Mouse (Mus musculus) embryonic facial prominence, embryonic 13.5 days (tissue): ENCODE measurements at regions not wholly inside any gene's neighbourhood (a gene's known extent, or its start where the extent isn't known, plus 50 kb on each side); places are given as distances from the start of the nearest gene placed in this dataset.

Experiments
- ATAC-seq: fragments of 200-750 bp; cut with Nextera tagmentation; 2 replicates; pipeline ENCODE4 v1.8.0; 2017; ENCODE audit warnings: low read depth; ENCODE audit not compliant: insufficient number of reproducible peaks, insufficient read depth, low FRiP score, low TSS enrichment
- H3K27ac ChIP-seq: fragments of 300-500 bp; sonication (generic); 2 replicates; pipeline ENCODE4 v1.5.1; 2015; ENCODE audit warnings: moderate library complexity, mild to moderate bottlenecking, inconsistent platforms
- H3K27me3 ChIP-seq: fragments of 300-500 bp; sonication (generic); 2 replicates; pipeline ENCODE4 v1.6.1; 2015; ENCODE audit warnings: mild to moderate bottlenecking, inconsistent platforms
- H3K36me3 ChIP-seq: fragments of 300-500 bp; sonication (generic); 2 replicates; pipeline ENCODE4 v1.6.1; 2015; ENCODE audit warnings: mild to moderate bottlenecking, inconsistent platforms
- H3K4me1 ChIP-seq: fragments of 300-500 bp; sonication (generic); 2 replicates; pipeline ENCODE4 v1.6.1; 2015; ENCODE audit warnings: inconsistent platforms
- H3K4me2 ChIP-seq: fragments of 300-500 bp; sonication (generic); 2 replicates; pipeline ENCODE4 v1.6.1; 2015; ENCODE audit warnings: moderate library complexity, mild to moderate bottlenecking, inconsistent platforms
- H3K4me3 ChIP-seq: fragments of 300-500 bp; sonication (generic); 2 replicates; pipeline ENCODE4 v1.5.1; 2015; ENCODE audit warnings: mild to moderate bottlenecking, inconsistent platforms
- H3K9ac ChIP-seq: fragments of 300-500 bp; sonication (generic); 2 replicates; pipeline ENCODE4 v1.6.1; 2015; ENCODE audit warnings: mild to moderate bottlenecking, inconsistent platforms
- H3K9me3 ChIP-seq: fragments of 300-500 bp; sonication (generic); 2 replicates; pipeline ENCODE4 v1.6.1; 2016; ENCODE audit warnings: inconsistent platforms
- WGBS: fragments of 180-500 bp; shearing (Covaris S2); methylation state at CpG from one replicate; pipeline ENCODE4 v1.1.7; 2015; ENCODE audit warnings: mixed read lengths; 5-methylcytosine and 5-hydroxymethylcytosine counted together

GRCm38 (mm10) chr11:52591596-52592180, 172.7 kb upstream of the Fstl4 start:
- no peak overlapping the region for H3K4me3 ChIP-seq
- no peaks in the 10 kb centered on the region for H3K4me1 ChIP-seq
- WGBS = 77% methylated on average over 9 of the region's 9 CpGs
- 0 out of 2 replicates have a peak, but pooled peaks cover 13% of the 10 kb centered on the region for H3K9me3 ChIP-seq
- H3K9ac ChIP-seq = no peak overlapping the region
- no peak overlapping the region for H3K4me2 ChIP-seq
- no peaks in the 10 kb centered on the region for H3K36me3 ChIP-seq
- no peak overlapping the region for H3K27ac ChIP-seq
- no peaks in the 10 kb centered on the region for H3K27me3 ChIP-seq
- no peak for ATAC-seq

DNA sequence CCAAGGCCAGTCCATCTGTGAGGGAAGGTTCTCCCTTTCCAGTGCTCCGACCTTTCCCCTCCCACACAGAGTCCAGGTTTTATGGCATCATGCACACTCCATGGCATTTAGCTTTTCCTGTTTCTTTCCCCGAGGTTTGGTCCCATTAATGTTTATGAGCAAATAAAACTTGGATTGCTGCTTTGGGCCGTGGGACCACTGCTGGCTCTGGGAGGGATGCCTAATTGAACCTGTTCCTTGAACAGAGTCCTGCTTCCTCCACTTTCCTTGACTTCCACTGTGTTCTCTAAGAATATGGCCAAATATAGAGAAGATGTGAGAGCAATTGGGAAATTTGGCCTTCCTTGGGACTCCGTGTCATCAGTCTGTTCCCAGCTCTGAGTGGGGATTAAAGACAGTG, 170.3 kb upstream of the Fstl4 start:
- Histone ChIP-seq H3K27me3 (no peaks in the 10 kb centered on the region), H3K4me1 (no peaks in the 10 kb centered on the region), H3K27ac (no peak overlapping the region), H3K36me3 (no peaks in the 10 kb centered on the region), H3K4me2 (no peak overlapping the region), H3K4me3 (no peak overlapping the region), H3K9ac (no peak overlapping the region), H3K9me3 (peaks cover 21% of the 10 kb centered on the region; the same call in 1 of the 2 replicates)
- no peak for ATAC-seq
- 83% methylated on average over 4 of the region's 4 CpGs for WGBS

- Histone ChIP-seq H3K4me2 (no peak overlapping the region), H3K27ac (no peak overlapping the region), H3K9ac (no peak overlapping the region), H3K36me3 (no peaks in the 10 kb centered on the region), H3K4me3 (no peak overlapping the region), H3K4me1 (peaks cover 9% of the 10 kb centered on the region; the same call in 1 of the 2 replicates), H3K9me3 (peaks cover 8% of the 10 kb centered on the region; the same call in 1 of the 2 replicates), H3K27me3 (no peaks in the 10 kb centered on the region)
- WGBS = 79% methylated on average over 6 of the region's 6 CpGs
- ATAC-seq = no peak
Measured at GRCm38 (mm10) chr11:52601196-52601595, 163.2 kb upstream of the Fstl4 start.

GRCm38 (mm10) chr11:52602061-52602561, 162.3 kb upstream of the Fstl4 start:
- ATAC-seq = no peak
- Histone ChIP-seq H3K27ac (no peak overlapping the region), H3K4me1 (peaks cover 9% of the 10 kb centered on the region; the same call in 1 of the 2 replicates), H3K27me3 (no peaks in the 10 kb centered on the region), H3K4me2 (no peak overlapping the region), H3K9ac (no peak overlapping the region), H3K9me3 (peaks cover 8% of the 10 kb centered on the region; the same call in 1 of the 2 replicates), H3K4me3 (no peak overlapping the region), H3K36me3 (no peaks in the 10 kb centered on the region)
- 82% methylated on average over 15 of the region's 15 CpGs for WGBS

DNA sequence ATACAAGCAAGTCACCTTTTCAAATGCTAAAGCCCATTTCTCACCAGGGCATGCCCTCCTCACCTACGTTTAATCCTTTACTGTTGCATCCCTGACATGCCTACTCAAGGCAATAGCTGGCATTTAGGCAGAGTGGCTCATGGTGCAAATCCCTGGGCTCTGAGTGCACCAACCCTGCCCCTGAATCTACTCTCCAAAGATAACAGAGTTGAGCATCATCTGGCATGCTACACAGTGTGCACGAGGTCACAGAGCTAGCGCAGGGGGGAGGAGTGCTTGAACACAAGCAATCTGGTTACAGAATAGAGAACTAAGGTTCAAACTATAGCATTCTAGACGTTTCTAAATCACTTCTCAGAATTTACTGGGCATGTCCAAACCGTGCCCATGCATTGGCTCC, 161.6 kb upstream of the Fstl4 start:
- H3K4me2 ChIP-seq = no peak overlapping the region
- H3K4me3 ChIP-seq = no peak overlapping the region
- H3K9ac ChIP-seq = no peak overlapping the region
- no peak for ATAC-seq
- no peak overlapping the region for H3K27ac ChIP-seq
- H3K27me3 ChIP-seq = no peaks in the 10 kb centered on the region
- H3K9me3 ChIP-seq = peaks cover 6% of the 10 kb centered on the region; the same call in 1 of the 2 replicates
- H3K36me3 ChIP-seq = no peaks in the 10 kb centered on the region
- whole genome bisulfite sequencing = 66% methylated on average over 5 of the region's 5 CpGs
- peaks cover 9% of the 10 kb centered on the region; the same call in 1 of the 2 replicates for H3K4me1 ChIP-seq

- Histone ChIP-seq H3K36me3 (no peaks in the 10 kb centered on the region), H3K27ac (no peak overlapping the region), H3K4me1 (no peaks in the 10 kb centered on the region), H3K27me3 (no peaks in the 10 kb centered on the region), H3K4me3 (no peak overlapping the region), H3K9ac (no peak overlapping the region), H3K9me3 (peaks cover 3% of the 10 kb centered on the region; the same call in 1 of the 2 replicates), H3K4me2 (no peak overlapping the region)
- no peak for ATAC-seq
- WGBS = 92% methylated on average over 1 of the region's 1 CpGs
Measured at GRCm38 (mm10) chr11:52610681-52611165, 153.7 kb upstream of the Fstl4 start.

DNA sequence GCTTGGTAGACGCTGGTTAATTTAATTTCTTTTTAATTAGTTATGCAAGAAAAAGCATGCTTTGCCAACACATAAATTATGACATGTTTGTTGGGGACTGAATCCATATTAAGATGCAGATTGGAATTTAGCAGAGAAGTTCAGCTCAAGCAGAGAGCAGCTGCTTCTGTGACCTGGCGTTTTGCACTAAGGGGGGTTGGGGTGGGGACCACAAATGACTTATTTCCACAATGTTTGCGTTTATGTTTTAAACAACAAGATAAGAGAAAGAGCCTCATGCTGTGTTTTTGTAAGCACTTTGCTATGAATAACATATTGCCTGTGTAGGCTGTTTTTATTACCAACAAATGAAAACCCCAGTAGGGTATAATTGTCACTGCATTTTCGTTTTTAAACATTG, 148.8 kb upstream of the Fstl4 start:
- H3K4me2 ChIP-seq = no peak overlapping the region

DNA sequence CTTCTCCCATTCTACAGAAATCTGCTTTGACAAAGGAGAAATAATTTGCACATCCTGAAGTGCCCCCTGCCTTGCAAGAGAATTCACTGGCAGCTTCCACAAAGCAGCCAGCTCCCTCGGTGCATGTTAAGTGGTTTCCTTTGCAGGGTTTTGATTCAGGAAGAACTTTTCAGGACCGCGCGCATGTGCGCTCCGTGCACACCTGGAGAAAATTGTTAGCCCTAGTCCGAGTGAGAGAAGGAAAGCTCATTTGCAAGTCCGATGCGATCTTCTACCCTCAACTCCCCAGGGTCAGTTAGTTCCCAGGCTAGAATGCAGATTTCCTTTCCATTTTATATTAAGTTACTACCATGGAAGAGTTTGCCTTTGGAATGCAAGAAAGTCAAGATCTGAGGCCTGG, 145.8 kb upstream of the Fstl4 start:
- H3K4me1 ChIP-seq = peaks cover 15% of the 10 kb centered on the region
- no peaks in the 10 kb centered on the region for H3K36me3 ChIP-seq
- WGBS = 34% methylated on average over 9 of the region's 9 CpGs
- H3K9me3 ChIP-seq = no peaks in the 10 kb centered on the region
- H3K27ac ChIP-seq = no peak overlapping the region
- ATAC-seq = no peak
- H3K27me3 ChIP-seq = no peaks in the 10 kb centered on the region
- H3K4me3 ChIP-seq = no peak overlapping the region
- H3K4me2 ChIP-seq = no peak overlapping the region
- H3K9ac ChIP-seq = no peak overlapping the region

More for the DNA sequence above, 148.8 kb upstream of the Fstl4 start:
- Histone ChIP-seq H3K4me3 (no peak overlapping the region), H3K27me3 (no peaks in the 10 kb centered on the region), H3K4me1 (peaks cover 15% of the 10 kb centered on the region), H3K9ac (no peak overlapping the region), H3K27ac (no peak overlapping the region), H3K36me3 (no peaks in the 10 kb centered on the region), H3K9me3 (no peaks in the 10 kb centered on the region)
- 68% methylated on average over 4 of the region's 4 CpGs for whole genome bisulfite sequencing
- ATAC-seq = no peak

- 70% methylated on average over 4 of the region's 4 CpGs for WGBS
- peaks cover 14% of the 10 kb centered on the region for H3K4me1 ChIP-seq
- no peak overlapping the region for H3K27ac ChIP-seq
- ATAC-seq = no peak
- H3K9ac ChIP-seq = no peak overlapping the region
- no peaks in the 10 kb centered on the region for H3K36me3 ChIP-seq
- no peaks in the 10 kb centered on the region for H3K9me3 ChIP-seq
- no peaks in the 10 kb centered on the region for H3K27me3 ChIP-seq
- H3K4me3 ChIP-seq = no peak overlapping the region
- no peak overlapping the region for H3K4me2 ChIP-seq
Measured at GRCm38 (mm10) chr11:52622861-52623260, 141.6 kb upstream of the Fstl4 start.

GRCm38 (mm10) chr11:52628875-52629274, 135.6 kb upstream of the Fstl4 start:
- Histone ChIP-seq H3K4me2 (no peak overlapping the region), H3K27ac (no peak overlapping the region), H3K4me3 (no peak overlapping the region), H3K27me3 (no peaks in the 10 kb centered on the region), H3K9me3 (no peaks in the 10 kb centered on the region), H3K9ac (no peak overlapping the region), H3K4me1 (no peaks in the 10 kb centered on the region), H3K36me3 (no peaks in the 10 kb centered on the region)
- WGBS = 67% methylated on average over 2 of the region's 2 CpGs
- ATAC-seq = no peak

DNA sequence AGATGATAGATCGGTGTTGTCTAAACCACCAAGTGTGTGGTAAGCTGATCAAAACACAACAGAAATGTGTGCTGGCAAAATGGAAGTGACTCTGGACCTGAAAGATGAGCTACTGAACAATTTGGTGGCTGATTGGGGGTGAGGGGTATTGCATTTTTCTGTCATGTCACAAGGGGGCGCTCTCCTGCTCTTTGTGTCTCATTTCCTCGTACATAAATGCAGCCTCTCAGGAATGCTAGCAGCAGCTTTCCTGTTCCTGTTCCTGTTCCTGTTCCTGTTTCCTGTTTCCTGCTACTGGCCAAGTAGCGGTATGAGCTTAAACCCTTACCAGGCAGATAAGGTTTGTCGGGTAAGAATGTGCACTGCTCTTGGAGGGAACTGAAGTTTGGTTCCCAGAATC, 134.7 kb upstream of the Fstl4 start:
- no peaks in the 10 kb centered on the region for H3K4me1 ChIP-seq
- WGBS = 58% methylated on average over 5 of the region's 5 CpGs
- H3K9ac ChIP-seq = no peak overlapping the region
- no peak overlapping the region for H3K27ac ChIP-seq
- ATAC-seq = no peak
- no peaks in the 10 kb centered on the region for H3K36me3 ChIP-seq
- no peak overlapping the region for H3K4me2 ChIP-seq
- no peaks in the 10 kb centered on the region for H3K27me3 ChIP-seq
- no peak overlapping the region for H3K4me3 ChIP-seq
- no peaks in the 10 kb centered on the region for H3K9me3 ChIP-seq

DNA sequence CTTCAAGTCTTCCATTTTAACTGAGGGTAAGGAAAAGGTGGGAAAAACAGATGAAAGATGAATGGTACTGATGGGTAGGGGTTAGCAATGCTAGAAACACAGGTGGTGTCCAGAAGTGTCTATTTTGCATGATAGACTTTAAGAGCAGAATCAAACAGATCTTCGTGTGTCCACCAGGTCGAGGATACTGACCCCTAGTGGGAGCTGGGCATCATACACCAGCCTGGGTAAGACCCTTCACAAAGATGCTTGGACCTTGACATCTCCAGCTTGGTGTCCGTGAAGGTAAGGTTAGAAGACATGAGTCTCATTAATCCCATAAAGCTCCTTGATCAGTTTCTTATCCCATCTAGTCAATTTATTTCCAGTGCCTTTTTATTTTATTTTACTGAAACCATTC, 132.9 kb upstream of the Fstl4 start:
- Histone ChIP-seq H3K4me3 (no peak overlapping the region), H3K27me3 (no peaks in the 10 kb centered on the region), H3K4me2 (no peak overlapping the region), H3K4me1 (no peaks in the 10 kb centered on the region), H3K9me3 (no peaks in the 10 kb centered on the region), H3K9ac (no peak overlapping the region), H3K27ac (no peak overlapping the region), H3K36me3 (no peaks in the 10 kb centered on the region)
- ATAC-seq = no peak
- WGBS = 47% methylated on average over 3 of the region's 3 CpGs
